Mouse (Mus musculus) kidney, adult 2 months (tissue): ENCODE measurements at regions not wholly inside any gene's neighbourhood (a gene's known extent, or its start where the extent isn't known, plus 50 kb on each side); places are given as distances from the start of the nearest gene placed in this dataset.

Experiments used
- DNase-seq: peaks from one replicate; pipeline ENCODE4 v3.0.0; 2021
- H3K27ac ChIP-seq: fragments of 200-500 bp; 2 replicates; pipeline ENCODE4 v1.5.1; 2012; ENCODE audit warnings: low read depth, low read length, control low read depth, inconsistent platforms; ENCODE audit not compliant: insufficient read depth
- H3K27me3 ChIP-seq: fragments of 200-500 bp; replicated peaks from 2 replicates; pipeline ENCODE4 v1.6.1; 2012; ENCODE audit warnings: mild to moderate bottlenecking, moderate library complexity, low read length, inconsistent platforms; ENCODE audit not compliant: control insufficient read depth, insufficient read depth
- H3K36me3 ChIP-seq: fragments of 200-500 bp; 2 replicates; pipeline ENCODE4 v1.6.1; 2012; ENCODE audit warnings: mild to moderate bottlenecking, moderate library complexity, low read length, inconsistent platforms; ENCODE audit not compliant: control insufficient read depth, insufficient read depth
- H3K4me1 ChIP-seq: fragments of 200-500 bp; 2 replicates; pipeline ENCODE4 v1.6.1; 2011; ENCODE audit warnings: low read length; ENCODE audit not compliant: control insufficient read depth, insufficient read depth
- H3K4me3 ChIP-seq: fragments of 200-500 bp; 2 replicates; pipeline ENCODE4 v1.5.1; 2011; ENCODE audit warnings: mild to moderate bottlenecking, low read depth, low read length, control low read depth; ENCODE audit not compliant: insufficient read depth
- CTCF ChIP-seq: fragments of 200-500 bp; conservative IDR thresholded peaks from 2 replicates; pipeline ENCODE4 v1.5.1; 2011; ENCODE audit warnings: low read depth, mild to moderate bottlenecking, control low read depth, low read length, moderate library complexity, mixed read lengths; ENCODE audit not compliant: insufficient read depth, insufficient read length
- POLR2A ChIP-seq: fragments of 200-500 bp; IDR thresholded peaks from one replicate; pipeline ENCODE4 v1.6.1; 2011; ENCODE audit warnings: low read depth, low read length, control low read depth
- WGBS: fragments of 180-500 bp; shearing (Covaris S2); methylation state at CpG from one replicate; pipeline ENCODE4 v1.1.7; 2018; 5-methylcytosine and 5-hydroxymethylcytosine counted together

DNA sequence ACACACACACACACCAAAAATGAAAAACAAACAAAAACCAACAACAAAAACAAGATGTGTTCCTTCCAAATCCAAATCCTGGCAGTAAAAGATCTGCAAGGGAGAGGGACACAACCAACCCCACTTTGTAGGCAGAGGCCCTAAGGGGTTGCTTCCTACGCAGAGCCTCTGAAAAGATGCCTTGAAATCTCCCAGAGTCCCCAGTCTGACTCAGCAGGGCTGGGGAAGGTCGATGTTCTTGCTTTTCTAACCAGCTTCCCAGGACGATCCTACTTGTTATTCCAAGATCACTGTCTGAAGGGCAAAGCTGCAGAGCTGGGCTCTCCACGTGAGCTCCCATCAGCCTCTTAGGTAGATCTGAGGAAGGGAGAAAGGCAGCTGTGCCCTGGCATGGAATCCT is 94.6 kb upstream of the Plcb4 start:
- H3K27me3 ChIP-seq = no peaks in the 10 kb centered on the region
- no peaks in the 10 kb centered on the region for H3K4me1 ChIP-seq
- H3K27ac ChIP-seq = no peak overlapping the region
- no peaks in the 10 kb centered on the region for H3K36me3 ChIP-seq
- WGBS = 61% methylated on average over 4 of the region's 4 CpGs
- no peak overlapping the region for H3K4me3 ChIP-seq
- TF ChIP-seq POLR2A (no peak), CTCF (no peak)
- no peak for DNase-seq

DNA sequence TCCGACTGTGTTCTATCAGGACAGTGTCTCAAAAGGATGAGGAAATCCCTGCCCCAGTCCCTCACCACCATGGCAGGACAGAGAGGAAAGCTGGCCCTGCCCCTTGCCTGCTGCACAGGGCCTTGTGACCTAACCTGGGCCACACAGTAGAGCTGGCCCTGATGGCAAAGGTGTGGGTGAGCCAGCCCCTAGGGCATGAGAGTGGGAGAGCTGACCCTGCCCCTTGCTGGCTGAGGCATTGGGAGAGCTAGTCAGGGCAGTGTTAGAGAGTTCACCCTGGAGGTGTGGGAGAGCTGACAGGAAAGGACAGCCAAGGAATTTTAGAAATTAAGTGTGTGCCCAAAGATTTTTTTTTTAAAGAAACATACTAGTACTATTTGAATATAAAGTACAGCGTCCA is 90.5 kb upstream of the Plcb4 start:
- no peak for DNase-seq
- Histone ChIP-seq H3K27me3 (no peaks in the 10 kb centered on the region), H3K4me1 (no peaks in the 10 kb centered on the region), H3K36me3 (no peaks in the 10 kb centered on the region), H3K4me3 (no peak overlapping the region), H3K27ac (no peak overlapping the region)
- no peak for TF ChIP-seq POLR2A
- TF ChIP-seq CTCF = no peak
- WGBS = 83% methylated on average over 2 of the region's 2 CpGs

DNA sequence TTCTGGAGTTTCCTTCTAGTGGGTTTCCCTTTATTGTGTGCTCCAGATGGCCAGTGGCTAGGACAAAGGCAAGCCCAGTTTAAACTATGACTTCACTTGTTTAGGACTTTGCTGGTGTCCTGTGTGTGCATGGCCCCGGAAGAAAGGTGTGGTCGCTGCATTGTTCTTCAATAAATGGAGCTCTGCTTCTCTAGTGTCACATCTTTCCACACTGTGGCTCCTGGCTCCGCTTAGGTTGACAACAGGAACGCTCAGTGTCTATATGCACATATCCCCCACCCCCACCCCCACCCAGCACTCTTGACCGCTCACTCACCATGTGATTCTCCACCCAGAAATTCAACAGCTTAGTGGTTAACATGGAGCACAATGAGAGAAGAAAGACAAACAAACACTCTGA is 87.2 kb upstream of the Plcb4 start:
- no peaks in the 10 kb centered on the region for H3K4me1 ChIP-seq
- no peaks in the 10 kb centered on the region for H3K27me3 ChIP-seq
- no peak overlapping the region for H3K27ac ChIP-seq
- H3K36me3 ChIP-seq = no peaks in the 10 kb centered on the region
- WGBS = 81% methylated on average over 5 of the region's 5 CpGs
- no peak overlapping the region for H3K4me3 ChIP-seq
- DNase-seq = peak; percentile 41
- TF ChIP-seq POLR2A (no peak), CTCF (no peak)

DNA sequence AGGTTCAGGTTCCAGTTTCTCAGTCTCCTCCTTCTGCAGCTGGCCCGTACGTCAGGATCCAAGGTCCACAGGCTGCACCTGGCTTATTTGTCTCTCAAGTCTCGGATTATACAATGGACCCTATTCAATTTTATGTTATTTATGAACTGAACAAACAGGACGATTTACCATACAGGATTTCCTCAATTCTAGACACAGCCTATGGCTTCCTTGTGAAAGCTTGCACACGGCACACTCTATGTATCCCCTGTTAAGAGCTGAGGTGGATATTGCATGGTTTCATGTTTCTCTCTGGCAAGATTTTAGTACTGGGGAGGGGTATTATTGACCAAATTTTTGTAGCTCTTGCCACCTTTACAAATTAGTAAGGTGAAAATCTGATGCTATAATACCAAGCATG is 81.6 kb upstream of the Plcb4 start:
- no peak for DNase-seq
- 82% methylated on average over 5 of the region's 5 CpGs for WGBS
- TF ChIP-seq POLR2A = no peak
- Histone ChIP-seq H3K4me1 (no peaks in the 10 kb centered on the region), H3K27ac (no peak overlapping the region), H3K27me3 (no peaks in the 10 kb centered on the region), H3K36me3 (no peaks in the 10 kb centered on the region), H3K4me3 (no peak overlapping the region)

DNA sequence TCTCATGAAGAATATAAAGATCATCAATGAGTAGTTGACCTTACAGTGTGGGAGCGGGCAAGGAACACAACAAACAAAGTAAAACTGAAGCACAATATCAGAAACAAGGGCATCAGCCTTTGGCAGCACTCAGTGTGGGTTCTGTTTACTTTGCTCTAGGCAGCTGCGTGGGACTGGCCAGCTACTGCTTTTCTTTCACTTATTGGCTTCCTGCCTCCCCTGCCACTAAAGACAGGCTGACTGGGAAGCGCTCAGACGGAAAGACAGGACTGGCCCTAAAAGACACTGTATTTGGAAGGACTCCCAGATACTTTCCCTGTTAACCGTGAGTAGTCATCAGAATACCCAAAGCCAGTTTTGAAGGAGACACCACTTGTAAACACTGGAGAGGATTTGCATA is 80.7 kb upstream of the Plcb4 start:
- WGBS = 13% methylated on average over 5 of the region's 5 CpGs
- no peaks in the 10 kb centered on the region for H3K4me1 ChIP-seq
- DNase-seq = peak; percentile 54
- no peak overlapping the region for H3K4me3 ChIP-seq
- no peaks in the 10 kb centered on the region for H3K27me3 ChIP-seq
- no peaks in the 10 kb centered on the region for H3K36me3 ChIP-seq
- H3K27ac ChIP-seq = no peak overlapping the region
- no peak for TF ChIP-seq CTCF
- no peak for TF ChIP-seq POLR2A

DNA sequence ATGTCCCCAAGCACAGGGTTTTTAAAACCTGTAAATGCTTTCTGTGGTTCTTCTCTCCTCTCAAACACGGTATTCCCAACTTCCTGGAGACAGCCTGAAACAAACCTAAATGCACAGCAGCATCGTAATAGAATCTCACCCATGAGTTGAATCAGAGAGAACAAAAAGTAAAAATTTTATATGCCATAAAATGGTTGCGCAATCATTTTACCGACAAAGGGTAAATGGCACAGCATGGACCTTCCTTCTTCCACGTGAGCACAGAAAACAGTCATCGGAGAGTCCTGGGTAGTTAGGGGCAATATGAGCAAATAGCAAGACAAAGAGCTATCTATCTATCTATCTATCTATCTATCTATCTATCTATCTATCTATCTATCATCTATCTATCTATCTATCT is 79.3 kb upstream of the Plcb4 start:
- no peak for TF ChIP-seq CTCF
- no peaks in the 10 kb centered on the region for H3K27me3 ChIP-seq

DNA sequence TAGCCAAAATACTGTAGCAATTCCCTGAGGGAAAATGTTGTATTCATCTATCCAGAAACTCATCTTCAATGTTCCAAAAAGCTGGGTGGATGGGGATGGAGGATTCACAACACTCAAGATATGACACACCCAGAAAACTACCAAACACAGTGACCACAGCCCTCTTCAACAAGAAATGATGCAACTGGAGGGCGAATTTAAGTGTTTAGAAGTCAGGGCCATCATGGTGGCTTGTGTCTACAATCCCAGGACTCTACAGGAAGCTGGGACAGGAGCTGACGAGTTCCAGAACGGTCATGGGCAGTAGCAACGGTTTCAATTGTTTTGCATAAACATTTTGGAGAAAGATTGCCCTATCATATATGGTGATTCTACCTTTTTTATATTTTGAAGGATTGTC is 78.8 kb upstream of the Plcb4 start:
- Histone ChIP-seq H3K27me3 (no peaks in the 10 kb centered on the region), H3K4me1 (no peaks in the 10 kb centered on the region), H3K27ac (no peak overlapping the region), H3K4me3 (no peak overlapping the region), H3K36me3 (no peaks in the 10 kb centered on the region)
- no peak for DNase-seq
- WGBS = 84% methylated on average over 4 of the region's 4 CpGs
- TF ChIP-seq CTCF (no peak), POLR2A (no peak)

More for the DNA sequence above, 79.3 kb upstream of the Plcb4 start:
- Histone ChIP-seq H3K4me3 (no peak overlapping the region), H3K4me1 (no peaks in the 10 kb centered on the region), H3K36me3 (no peaks in the 10 kb centered on the region), H3K27ac (no peak overlapping the region)
- DNase-seq = no peak
- 95% methylated on average over 6 of the region's 6 CpGs for WGBS

DNA sequence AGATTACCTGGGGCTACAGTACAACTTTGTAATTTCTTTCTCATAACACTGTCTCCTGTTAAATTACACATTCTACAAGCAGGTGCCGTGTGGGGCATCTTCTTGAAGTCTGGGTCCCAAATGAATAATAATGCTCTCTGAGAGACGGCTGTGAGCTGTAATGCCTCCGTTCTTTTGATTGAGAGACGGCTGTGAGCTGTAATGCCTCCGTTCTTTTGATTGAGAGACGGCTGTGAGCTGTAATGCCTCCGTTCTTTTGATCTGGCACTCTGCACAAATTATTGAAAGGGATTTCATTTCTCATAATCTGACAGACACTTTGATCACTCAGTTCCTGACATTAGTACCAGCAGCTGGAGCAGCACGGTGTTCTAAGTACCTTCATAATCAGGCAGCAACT is 76.5 kb upstream of the Plcb4 start:
- no peak overlapping the region for H3K4me3 ChIP-seq
- no peak overlapping the region for H3K27ac ChIP-seq
- H3K27me3 ChIP-seq = no peaks in the 10 kb centered on the region
- H3K36me3 ChIP-seq = no peaks in the 10 kb centered on the region
- no peak for DNase-seq
- WGBS = 65% methylated on average over 8 of the region's 8 CpGs
- H3K4me1 ChIP-seq = no peaks in the 10 kb centered on the region
- TF ChIP-seq CTCF (no peak), POLR2A (no peak)
